Mouse (Mus musculus): ENCODE measurements around the gene Fbxl17.

Fbxl17 gene

DNA sequence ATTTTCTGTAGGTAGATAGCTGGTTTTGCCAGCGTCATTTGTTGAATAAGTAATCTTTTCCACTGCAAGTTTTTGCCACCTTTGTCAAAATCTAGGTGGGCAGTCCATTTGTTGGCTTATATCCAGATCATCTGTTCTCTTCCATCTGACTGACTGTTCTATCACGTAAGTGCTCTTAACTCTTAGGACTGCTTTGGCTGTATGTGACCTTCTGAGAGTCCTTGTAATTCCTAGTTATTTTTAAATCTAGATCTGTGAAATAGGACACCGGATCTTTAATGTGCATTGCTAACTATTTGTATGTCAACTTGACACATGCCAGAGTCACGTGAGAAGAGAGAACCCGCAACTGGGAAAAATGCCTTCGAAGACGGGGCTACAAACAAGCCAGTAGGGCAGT, 37.3 kb downstream of the Fbxl17 start:
- no peak for DNase-seq (ENCODE audit: extremely low spot score, low spot score)

DNA sequence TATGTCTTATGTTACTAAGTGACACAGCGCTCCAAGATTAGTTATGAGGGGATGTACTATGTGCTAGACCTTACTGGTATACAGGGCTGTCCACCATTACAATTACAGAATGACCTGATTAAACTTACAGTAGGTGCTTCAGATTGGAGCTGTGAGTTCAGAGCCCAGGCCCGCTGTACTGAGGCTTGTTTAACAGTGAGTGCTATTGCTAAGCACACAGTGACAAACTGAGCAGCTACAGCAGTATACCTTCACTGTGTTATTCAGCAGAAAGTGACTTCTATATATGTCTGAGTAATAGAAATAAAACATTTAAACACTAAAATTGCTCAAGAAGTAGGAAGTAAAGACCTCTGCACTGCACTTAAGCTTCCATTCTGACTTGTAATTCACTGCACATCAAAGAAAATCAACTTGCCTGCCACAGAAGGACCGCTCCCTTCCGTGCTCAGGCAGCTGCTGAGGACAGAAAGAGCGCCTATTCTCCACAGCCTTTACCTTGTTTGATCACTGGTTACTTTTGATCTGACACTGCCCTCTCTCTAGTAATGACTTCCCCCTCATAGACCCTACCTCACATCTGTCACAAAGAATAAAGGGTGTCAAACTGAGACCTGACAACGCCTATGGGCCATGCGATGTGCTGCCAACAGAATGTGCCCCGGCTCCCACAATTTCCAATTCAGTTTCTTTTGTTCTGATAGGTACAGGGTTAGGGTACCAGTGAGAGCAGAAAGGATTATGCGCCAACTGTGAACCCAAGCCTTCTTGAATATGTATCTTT, 39.9 kb downstream of the Fbxl17 start:
- peak; percentile 11 for DNase-seq (ENCODE audit: extremely low spot score, low spot score)

DNA sequence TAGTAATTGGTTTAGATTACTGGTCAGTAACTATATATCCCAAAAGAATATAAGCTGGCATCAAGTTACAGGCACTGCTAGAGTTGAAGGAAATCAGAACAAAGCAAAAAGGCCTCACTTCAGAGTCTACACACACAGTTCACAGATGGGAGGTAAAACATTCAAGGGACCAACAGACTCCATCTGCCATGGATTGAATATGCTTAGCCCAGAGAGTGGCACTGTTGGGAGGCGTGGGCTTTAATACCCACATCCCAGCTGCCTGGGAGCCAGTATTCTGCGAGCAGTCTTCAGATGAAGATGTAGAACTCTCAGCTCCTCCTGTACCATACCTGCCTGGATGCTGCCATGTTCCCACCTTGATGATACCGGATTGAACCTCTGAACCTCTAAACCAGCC, 41.8 kb downstream of the Fbxl17 start:
- no peak for DNase-seq (ENCODE audit: extremely low spot score, low spot score)

DNA sequence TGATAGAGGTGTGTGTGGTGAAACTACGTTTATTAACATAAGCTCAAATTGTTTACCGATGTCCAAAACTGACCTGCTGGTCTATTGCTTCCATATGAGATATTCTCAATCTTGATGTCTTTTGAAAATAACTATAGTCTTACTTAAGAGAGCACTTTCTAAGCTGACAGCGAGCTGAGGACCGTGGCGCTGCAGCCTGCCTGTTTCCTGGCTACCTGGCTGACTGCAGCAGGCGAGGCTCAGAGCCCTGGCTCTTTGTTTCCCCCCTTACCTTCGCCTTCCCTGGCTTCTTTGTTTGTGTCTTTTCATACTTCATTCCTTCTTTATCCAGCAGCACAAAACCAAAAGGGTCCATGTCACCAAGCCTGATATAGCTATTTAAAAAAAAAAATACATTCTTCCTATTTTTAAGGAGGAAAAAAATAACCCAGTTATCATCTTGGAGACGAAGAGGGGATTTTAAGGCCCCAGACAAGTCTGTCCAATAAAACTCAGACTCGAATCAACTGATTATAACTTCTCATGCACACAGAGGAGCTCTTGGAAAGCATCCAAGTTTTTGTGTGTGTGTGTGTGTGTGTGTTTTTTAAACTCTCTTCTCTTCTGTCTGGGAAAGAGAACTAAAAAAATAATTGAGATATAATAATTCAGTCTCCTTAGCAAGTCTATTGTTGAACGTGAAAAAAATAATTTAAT, 48.4 kb downstream of the Fbxl17 start:
- DNase-seq (ENCODE audit: extremely low spot score, low spot score) = no peak

DNA sequence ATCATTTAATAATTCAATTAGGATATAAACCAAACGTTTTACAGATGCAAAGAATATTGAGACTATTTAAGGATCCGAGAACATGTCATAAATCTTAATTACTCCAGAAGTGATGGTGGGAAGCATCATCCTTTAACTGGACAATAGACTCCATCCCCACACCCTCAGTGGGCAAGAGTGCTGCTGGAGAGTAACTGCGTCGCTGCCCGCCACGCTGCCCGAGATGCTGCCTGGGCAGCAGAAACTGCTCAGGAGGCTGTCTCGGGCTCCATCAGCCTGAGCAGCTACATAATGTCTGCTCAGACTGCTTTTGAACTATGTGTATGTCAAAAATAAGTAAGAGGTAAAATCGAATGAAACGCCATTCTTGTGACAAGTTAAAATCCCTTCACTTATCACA, 52.1 kb downstream of the Fbxl17 start:
- DNase-seq (ENCODE audit: extremely low spot score, low spot score) = no peak

DNA sequence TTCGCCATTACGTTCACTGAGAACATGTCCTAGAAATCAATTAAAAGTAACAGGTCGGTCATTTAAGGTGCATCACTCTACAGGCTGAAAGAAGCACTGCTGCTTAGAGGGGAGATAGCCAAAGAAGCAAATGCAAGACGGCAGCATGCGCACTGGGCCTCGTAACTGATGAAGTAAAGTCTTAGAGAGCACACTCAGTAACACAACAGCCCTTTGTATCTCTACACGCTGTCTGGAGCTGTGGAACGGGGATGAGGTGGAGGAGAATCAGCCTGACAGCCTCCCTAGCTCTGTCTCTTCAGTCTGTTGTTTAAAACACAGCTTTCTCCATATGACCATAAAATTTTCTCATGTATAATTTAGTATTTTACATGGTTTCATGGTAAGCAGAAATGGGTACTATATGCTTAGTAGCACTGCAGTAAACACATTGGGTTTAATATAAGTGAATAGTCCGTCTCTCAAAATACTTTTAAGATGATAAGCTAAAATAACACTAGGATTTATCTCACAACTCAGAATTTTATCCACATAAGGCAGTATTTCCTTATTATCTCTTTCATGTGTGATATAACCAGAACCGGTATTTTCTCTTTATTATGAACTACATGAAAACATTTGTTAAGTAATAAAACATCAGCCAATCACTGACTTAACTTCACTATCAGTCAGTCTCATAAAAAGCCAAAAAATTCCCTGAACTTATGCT, 52.7 kb downstream of the Fbxl17 start:
- DNase-seq (ENCODE audit: extremely low spot score, low spot score) = peak; percentile 10

DNA sequence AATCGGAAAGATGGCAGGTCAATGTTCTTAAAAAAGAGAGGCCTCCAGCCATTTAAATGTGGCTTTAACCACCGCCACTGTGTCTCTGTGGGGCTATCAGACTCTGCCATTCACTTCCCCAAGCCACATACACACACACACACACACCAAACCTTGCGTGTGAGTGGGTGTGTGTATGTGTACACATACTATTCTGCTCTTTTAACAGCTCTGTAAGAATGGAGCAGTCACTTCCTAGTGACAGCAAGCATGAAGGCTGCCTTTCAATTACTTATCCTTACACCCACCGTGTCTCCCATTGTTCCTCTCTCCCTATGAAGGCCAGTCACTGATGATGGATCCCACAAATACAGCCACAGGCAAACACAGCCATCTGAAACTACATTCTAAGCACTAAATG, 54.6 kb downstream of the Fbxl17 start:
- no peak for DNase-seq (ENCODE audit: extremely low spot score, low spot score)

DNA sequence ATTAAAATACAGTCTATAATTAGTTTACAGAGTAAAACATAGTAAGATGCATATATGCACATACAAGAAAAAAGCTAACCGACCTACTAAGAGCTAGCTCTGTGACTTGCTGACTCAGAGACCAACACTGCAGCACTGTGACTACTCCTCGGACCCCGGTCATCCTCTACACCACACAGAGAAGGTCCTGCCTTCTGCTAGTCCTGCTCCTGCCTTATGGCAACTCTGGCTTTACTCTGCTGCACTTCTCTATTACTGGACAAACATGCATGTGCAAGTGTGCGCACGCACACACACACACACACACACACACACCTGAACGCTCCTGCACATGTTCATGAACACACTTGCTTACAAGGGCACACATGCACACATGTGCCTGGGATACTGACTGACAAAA, 62.4 kb downstream of the Fbxl17 start:
- no peak for DNase-seq (ENCODE audit: extremely low spot score, low spot score)

DNA sequence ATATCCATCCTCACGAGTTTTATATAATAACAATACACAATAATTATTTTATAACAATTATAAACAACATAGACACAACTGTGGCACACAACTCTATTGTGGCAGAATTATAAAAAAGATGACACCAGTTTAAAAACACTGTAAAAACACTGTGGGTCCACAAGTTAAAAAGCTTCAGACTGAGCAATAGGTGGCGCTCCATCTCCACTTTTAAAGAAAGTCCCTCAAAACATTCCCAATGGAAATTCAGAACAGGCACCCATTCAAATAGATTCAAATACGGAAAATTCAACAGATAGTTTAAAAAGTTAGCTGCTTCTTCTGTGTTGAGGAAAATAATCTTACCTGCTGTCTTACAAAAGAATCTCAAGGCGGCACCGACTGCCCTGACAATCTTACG, 65.7 kb downstream of the Fbxl17 start:
- no peak for DNase-seq (ENCODE audit: extremely low spot score, low spot score)

DNA sequence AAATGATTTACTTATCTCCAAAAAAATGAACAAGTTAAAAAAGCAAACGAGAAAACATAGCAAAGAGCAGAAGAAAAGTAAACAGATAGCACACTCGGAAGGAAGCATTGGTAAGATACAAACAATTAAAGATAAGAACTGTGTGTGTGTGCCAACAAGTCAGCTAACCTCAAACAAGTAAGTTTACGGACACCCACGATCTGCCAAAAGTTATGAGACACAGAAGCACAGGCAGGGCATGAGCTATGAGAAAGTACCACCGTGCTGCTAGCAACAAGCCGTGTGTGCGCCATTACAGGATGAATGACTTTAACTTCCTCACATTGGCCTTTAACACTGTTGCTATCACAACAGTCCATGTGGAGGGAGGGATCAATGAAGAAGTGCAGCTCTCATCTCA, 68.2 kb downstream of the Fbxl17 start:
- DNase-seq (ENCODE audit: extremely low spot score, low spot score) = no peak

DNA sequence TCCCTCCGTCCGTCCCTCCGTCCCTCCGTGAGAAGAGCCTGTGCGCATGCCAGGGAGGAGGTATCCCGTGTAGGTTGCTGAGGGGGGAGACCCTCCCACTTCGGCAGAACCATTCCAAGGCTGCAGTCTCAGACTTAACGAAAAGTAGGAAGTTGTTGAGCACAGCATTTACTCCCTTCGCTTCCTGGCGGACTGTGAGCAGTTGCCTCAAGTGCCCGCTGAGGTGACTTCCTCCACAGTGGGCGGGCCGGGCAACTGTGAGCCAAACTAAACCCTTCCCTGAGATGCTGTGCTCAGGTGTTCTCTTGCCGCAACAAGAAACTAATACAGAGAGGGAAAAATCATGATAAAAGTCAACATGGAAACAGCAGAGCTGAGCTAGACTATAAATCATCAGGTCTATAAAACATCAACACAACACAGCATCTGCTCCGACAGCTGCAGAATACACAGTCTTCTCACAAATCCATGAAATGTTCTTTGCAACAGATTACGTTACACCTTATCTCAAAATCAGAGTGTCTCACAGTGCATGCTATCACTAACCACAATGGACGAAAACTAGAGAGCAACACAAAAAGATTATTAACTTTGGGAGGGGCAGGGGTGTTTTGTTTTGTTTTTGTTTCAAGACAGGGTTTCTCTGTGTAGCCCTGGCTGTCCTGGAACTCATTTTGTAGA, 69.3 kb downstream of the Fbxl17 start:
- no peak for DNase-seq (ENCODE audit: extremely low spot score, low spot score)

DNA sequence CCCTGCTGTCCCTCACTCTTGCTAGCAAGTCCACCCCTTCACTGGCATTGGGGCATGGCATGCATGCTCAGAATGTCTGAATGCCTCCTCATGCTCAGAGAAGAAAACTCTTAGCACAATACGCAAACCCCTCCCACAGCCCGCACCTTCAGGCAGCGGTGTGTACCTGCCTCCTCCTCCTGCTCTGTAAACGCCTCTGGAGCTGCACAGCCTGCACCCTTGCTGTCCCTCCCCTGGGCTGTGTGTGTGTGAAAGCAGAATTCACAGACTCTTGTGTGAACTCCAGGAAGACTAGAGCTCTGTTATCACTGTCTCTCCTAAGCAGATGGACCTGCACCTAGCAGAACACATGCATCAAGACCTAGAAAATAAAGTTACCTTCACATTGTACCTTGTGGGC, 76.0 kb downstream of the Fbxl17 start:
- no peak for DNase-seq (ENCODE audit: extremely low spot score, low spot score)

DNA sequence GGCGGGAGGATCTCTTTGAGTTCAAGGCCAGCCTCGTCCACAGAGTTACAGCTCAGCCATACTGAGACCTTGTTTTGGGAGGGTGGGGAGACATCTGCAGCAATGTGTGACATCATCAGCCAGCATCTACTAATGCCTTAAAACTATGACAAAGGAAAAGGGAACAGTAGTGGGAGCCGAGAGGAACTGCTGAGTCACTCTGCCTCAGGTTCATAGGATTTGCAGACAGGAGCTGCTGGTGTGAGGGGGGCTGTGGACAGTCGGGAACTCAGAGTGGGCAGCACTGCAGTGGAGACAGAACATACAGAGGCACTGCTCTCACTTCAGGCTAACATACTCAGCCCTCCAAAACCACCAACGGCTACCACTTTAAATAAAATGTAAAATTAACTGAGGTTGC, 77.1 kb downstream of the Fbxl17 start:
- no peak for DNase-seq (ENCODE audit: extremely low spot score, low spot score)

DNA sequence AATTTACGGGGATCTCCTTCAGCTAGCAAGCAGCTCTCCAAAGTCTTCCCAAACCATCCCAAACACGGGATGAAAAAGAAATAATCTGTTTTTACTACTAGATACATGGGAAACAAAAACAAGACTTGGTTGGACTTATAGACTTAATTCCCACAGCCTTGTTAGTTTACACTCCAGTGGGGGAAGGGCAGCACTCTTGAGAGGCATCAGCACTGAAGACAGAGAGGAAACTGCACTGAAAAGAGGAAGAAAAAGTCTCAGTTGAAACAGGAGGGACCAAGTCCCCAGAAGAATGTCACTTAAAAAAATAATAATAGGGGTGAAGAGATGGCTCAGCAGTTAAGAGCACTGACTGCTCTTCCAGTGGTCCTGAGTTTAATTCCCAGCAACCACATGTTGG, 78.0 kb downstream of the Fbxl17 start:
- DNase-seq (ENCODE audit: extremely low spot score, low spot score) = no peak

DNA sequence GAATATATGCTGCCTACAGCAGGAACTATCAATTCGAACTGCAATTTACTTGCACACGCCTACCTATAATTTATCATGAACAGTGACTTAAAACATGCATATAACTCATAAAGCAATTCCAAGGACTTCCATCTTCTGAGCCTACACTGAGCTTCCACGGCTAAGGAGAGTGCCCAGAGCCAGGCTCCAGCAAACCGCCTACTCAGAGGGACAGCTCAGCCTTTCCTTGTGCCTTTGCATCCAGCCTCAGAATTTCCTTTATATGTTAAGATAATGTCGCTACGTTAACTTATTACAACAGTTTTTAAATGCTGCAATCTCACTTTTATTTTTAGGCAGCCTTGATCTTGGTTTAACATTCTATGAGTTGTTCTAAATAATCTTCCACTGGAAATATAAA, 80.3 kb downstream of the Fbxl17 start:
- no peak for DNase-seq (ENCODE audit: extremely low spot score, low spot score)

DNA sequence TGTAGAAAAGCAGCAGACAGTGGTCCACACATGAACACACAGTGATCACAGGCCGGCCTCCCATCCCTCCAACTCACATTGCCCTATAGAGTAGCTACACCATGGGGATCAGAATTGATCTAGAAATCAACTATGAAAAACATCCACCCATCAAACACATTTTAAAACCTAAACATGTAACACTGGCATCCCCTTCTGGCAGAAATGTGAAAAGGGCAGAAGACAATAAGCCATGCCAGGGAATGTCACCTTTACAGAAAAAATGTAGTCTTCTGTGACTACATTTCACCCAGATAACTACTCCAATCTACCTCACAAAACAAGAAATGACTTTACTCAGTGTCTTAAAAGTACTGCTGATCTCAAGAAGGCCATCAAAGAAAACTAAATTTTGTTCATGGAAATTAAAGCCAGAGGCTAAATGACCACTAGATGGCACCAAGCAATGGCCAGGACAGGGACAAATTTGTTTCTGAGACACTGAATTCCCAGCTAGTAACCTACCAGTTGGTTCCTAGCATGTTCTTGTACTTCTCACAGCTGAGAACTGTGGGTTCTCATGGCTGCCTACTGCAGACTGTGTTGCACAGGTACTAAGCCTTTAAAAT, 85.7 kb downstream of the Fbxl17 start:
- no peak for DNase-seq (ENCODE audit: extremely low spot score, low spot score)

DNA sequence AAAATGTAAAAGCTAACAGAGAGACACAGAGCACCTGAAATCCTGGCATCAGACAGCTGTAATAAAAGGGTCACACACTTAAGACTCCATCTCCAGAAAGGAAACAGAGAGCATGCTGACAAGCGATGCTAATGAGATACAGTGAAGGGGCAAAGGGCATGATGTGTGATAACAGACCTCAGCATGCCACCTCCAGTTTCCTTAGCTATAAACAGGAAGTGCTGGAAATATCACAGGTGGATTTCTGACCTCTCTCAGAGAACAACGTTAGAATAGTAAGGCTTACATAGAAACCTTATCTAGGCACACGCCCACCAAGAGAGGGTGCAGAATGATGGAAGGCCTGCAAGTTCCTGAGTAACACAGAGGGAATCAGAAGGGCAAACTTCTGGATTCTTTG, 88.3 kb downstream of the Fbxl17 start:
- DNase-seq (ENCODE audit: extremely low spot score, low spot score) = no peak

DNA sequence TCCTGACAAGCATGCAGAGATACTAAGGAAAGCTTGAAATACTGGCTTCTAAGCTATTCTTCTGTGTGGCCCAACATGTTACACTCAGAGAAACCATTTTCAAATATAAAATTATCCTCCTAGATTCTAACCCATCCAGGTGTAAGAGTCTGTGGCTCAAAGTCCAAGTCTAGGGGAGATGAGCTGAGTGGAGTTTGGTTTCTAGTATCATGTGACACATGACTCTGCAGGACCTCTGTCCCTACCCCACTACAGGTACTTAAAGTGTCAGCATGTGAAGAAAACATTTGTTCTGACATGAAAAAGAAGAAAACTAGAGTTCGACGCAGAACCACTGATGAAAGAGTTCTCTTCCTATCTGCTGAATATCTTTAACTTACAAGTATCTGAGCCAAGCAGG, 89.7 kb downstream of the Fbxl17 start:
- no peak for DNase-seq (ENCODE audit: extremely low spot score, low spot score)

DNA sequence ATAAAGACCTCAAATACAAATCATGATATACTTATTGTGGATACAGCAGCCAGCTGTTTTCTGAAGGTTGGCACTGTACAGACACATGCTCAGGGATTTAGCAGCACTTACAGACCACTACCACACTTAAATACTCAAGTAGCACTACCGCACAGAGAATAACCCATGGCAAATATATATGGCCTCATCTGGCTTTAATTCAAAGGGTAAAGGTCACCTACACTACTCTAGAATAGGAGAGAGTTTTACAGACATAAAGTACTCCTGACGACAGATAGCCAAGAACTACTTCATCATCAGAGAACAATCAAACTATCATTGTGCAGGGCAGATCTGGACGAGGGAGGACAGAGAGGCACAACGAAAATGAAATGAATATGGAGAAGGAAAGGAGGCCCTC, 93.9 kb downstream of the Fbxl17 start:
- DNase-seq (ENCODE audit: extremely low spot score, low spot score) = no peak

DNA sequence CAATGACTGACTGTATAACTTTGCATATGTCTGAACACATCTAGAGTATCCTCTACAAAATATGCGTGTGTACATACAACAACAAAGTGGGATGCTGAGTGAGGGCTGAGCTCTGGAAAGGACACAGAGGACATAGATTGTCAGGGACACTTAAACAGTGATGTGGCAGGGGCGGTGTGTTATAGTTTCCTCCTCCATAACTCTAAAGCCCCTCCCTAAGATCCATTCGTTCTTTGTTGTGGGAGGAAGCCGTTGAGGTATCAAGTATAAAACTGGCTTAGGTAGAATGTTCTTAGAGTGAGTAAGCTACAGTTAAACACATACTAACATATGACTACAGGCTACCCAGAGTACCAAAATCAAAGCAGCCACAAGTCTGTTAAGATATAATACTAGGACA, 94.3 kb downstream of the Fbxl17 start:
- DNase-seq (ENCODE audit: extremely low spot score, low spot score) = no peak

DNA sequence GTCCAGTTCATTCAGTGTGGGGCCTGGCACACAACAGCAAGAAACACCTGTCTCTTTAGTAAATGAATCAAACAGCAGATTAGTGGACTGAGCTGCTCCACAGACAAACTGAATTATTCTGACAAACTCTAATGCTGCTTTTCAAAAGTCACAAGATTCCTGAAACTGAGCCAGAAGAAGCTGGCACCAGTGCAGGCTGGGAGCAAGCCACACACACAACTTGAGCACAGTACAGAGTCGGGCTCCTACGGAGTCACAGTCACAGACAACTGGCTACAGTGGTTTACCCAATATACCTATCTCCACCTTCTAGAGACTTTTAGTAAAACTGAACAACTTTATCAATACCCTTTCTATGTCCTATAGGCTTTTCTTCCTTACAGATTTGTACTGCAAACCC, 94.8 kb downstream of the Fbxl17 start:
- DNase-seq (ENCODE audit: extremely low spot score, low spot score) = no peak
